12 mouse cellular contexts compared by ENCODE assay signal in genomic region chr3:84324967-84325441, GRCm38 (mm10). TPM values are rescaled to one million over a fixed set of nuclear protein-coding genes. Genes with fewer than 3 reads are reported as not detected.
DNase-seq lines count a peak whose midpoint lies in the region; ATAC-seq lines count a peak whose summit lies in the region.
"Had no signal": no experiment of that assay in that cellular context is flagged by ENCODE, and none has a peak within 500 bp of the region (broad histone marks: within the 10 kb centered on the region; RNA-seq: fewer than 3 reads in every experiment).

No protein-coding gene starts in this region.

- no peak for ATAC-seq in hindbrain, embryonic 14.5 days (ENCODE audit: low FRiP score)
- peak; percentile 53; the same call in 1 of the 2 replicates for ATAC-seq in intestine, embryonic 15.5 days

- DNase-seq in hindbrain, embryonic 10.5 days (ENCODE audit: low spot score), result no peak
- DNase-seq in hindbrain, embryonic 14.5 days (ENCODE audit: low spot score), result no peak
- DNase-seq in R1 (ENCODE audit: low read depth, low spot score), result peak; percentile 35
- DNase-seq in lung, postnatal 36 days, result peak; percentile 74
- DNase-seq in cerebellum, adult 9-11 months, result no peak
- DNase-seq in thymus, postnatal 4 days, result no peak
- no peak for DNase-seq in cerebellum, postnatal 25 days
- DNase-seq: right cerebral cortex, postnatal 14 days had no signal

- H3K27me3 ChIP-seq in hindbrain, embryonic 10.5 days (ENCODE audit: insufficient read depth, poor library complexity, severe bottlenecking), result no peaks in the 10 kb centered on the region
- H3K27me3 ChIP-seq in hindbrain, embryonic 14.5 days (ENCODE audit: control insufficient read depth, insufficient read depth, low read length), result no peaks in the 10 kb centered on the region
- no peaks in the 10 kb centered on the region for H3K27me3 ChIP-seq in intestine, embryonic 15.5 days (replicated peaks)
- H3K27me3 ChIP-seq: embryonic facial prominence, embryonic 13.5 days; limb, embryonic 15.5 days had no signal

- H3K27ac ChIP-seq in hindbrain, embryonic 10.5 days, result peak overlapping the region; percentile 30; the same call in 1 of the 2 replicates
- no peak overlapping the region for H3K27ac ChIP-seq in hindbrain, embryonic 14.5 days
- no peak overlapping the region for H3K27ac ChIP-seq in intestine, embryonic 15.5 days
- H3K27ac ChIP-seq: limb, embryonic 15.5 days had no signal

- H3K9me3 ChIP-seq in hindbrain, embryonic 10.5 days, result no peaks in the 10 kb centered on the region
- no peaks in the 10 kb centered on the region for H3K9me3 ChIP-seq in hindbrain, embryonic 14.5 days (ENCODE audit: control insufficient read depth, low read length)
- H3K9me3 ChIP-seq in intestine, embryonic 15.5 days, result no peaks in the 10 kb centered on the region
- H3K9me3 ChIP-seq: embryonic facial prominence, embryonic 13.5 days; G1E; limb, embryonic 15.5 days had no signal

- no peak overlapping the region for H3K4me2 ChIP-seq in hindbrain, embryonic 14.5 days (replicated peaks)
- no peak overlapping the region for H3K4me2 ChIP-seq in intestine, embryonic 15.5 days (replicated peaks)
- H3K4me2 ChIP-seq: limb, embryonic 15.5 days had no signal

- H3K36me3 ChIP-seq in hindbrain, embryonic 10.5 days, result no peaks in the 10 kb centered on the region
- no peaks in the 10 kb centered on the region for H3K36me3 ChIP-seq in hindbrain, embryonic 14.5 days (replicated peaks; ENCODE audit: control insufficient read depth, insufficient read depth)
- H3K36me3 ChIP-seq in intestine, embryonic 15.5 days, result no peaks in the 10 kb centered on the region
- H3K36me3 ChIP-seq: embryonic facial prominence, embryonic 13.5 days; G1E; limb, embryonic 15.5 days had no signal

- H3K4me3 ChIP-seq in hindbrain, embryonic 10.5 days, result no peak overlapping the region
- H3K4me3 ChIP-seq in hindbrain, embryonic 14.5 days (replicated peaks; ENCODE audit: low read length), result no peak overlapping the region
- no peak overlapping the region for H3K4me3 ChIP-seq in intestine, embryonic 15.5 days (replicated peaks)
- H3K4me3 ChIP-seq: embryonic facial prominence, embryonic 13.5 days; limb, embryonic 15.5 days had no signal

- peaks cover 15% of the 10 kb centered on the region for H3K4me1 ChIP-seq in hindbrain, embryonic 10.5 days (replicated peaks)
- peaks cover 8% of the 10 kb centered on the region; the same call in 1 of the 2 replicates for H3K4me1 ChIP-seq in hindbrain, embryonic 14.5 days (replicated peaks; ENCODE audit: control insufficient read depth, insufficient read depth, low read length)
- no peaks in the 10 kb centered on the region for H3K4me1 ChIP-seq in intestine, embryonic 15.5 days (replicated peaks)

- WGBS in hindbrain, embryonic 10.5 days, result 88% methylated on average over 12 of the region's 12 CpGs
- WGBS in hindbrain, embryonic 14.5 days, result 87% methylated on average over 12 of the region's 12 CpGs
- WGBS in intestine, embryonic 15.5 days, result 88% methylated on average over 12 of the region's 12 CpGs

- H3K9ac ChIP-seq in hindbrain, embryonic 14.5 days, result no peak overlapping the region
- H3K9ac ChIP-seq in intestine, embryonic 15.5 days, result no peak overlapping the region
- H3K9ac ChIP-seq: embryonic facial prominence, embryonic 13.5 days; limb, embryonic 15.5 days had no signal

RNA-seq across cellular contexts. Expression of gene Trim2, which starts 18.3 kb away (rescaled TPM):
- polyA plus RNA-seq in hindbrain, embryonic 10.5 days (2016; fragmentation: Nextera tagmentation; extraction: Ambion mirVana), result 65.9 and 87.0 TPM in 2 replicates
- polyA plus RNA-seq in hindbrain, embryonic 14.5 days (2014; fragmentation: Nextera tagmentation; extraction: Ambion mirVana), result 136 and 151 TPM in 2 replicates
- polyA plus RNA-seq in intestine, embryonic 15.5 days (2015; fragmentation: Nextera tagmentation; extraction: Ambion mirVana), result 50.1 and 57.2 TPM in 2 replicates
- polyA plus RNA-seq: G1E had no signal

Comparison
In these comparisons a context has a peak if more than half of its experiments do, and no peak if none do; other contexts are left out.
1. DNase-seq: peak in R1 (single experiment) and lung, postnatal 36 days (single experiment); none in hindbrain, embryonic 10.5 days (single experiment), hindbrain, embryonic 14.5 days (single experiment), cerebellum, adult 9-11 months (single experiment), thymus, postnatal 4 days (single experiment) and cerebellum, postnatal 25 days (0 of 2).